Mouse (Mus musculus) heart, postnatal 0 days (tissue): ENCODE results near the gene Prkd1. TPM values are rescaled to one million over a fixed set of nuclear protein-coding genes. Genes with fewer than 3 reads are reported as not detected.

Experiments
- ATAC-seq: fragments of 200-750 bp; cut with Nextera tagmentation; 2 replicates; pipeline ENCODE4 v1.8.0; 2017; ENCODE audit warnings: low read depth, moderate number of reproducible peaks, moderate library complexity; ENCODE audit not compliant: insufficient read depth
- DNase-seq: peaks from one replicate; pipeline ENCODE4 v3.0.0-alpha.2; 2016; ENCODE audit warnings: low spot score
- H3K27ac ChIP-seq: fragments of 300-500 bp; sonication (generic); 2 replicates; pipeline ENCODE4 v1.5.1; 2014; ENCODE audit warnings: low read depth, mild to moderate bottlenecking
- H3K27me3 ChIP-seq: fragments of 300-500 bp; sonication (generic); 2 replicates; pipeline ENCODE4 v1.6.1; 2014; ENCODE audit warnings: low read length, mixed read lengths; ENCODE audit not compliant: control insufficient read depth, insufficient read depth
- H3K36me3 ChIP-seq: fragments of 300-500 bp; sonication (generic); replicated peaks from 2 replicates; pipeline ENCODE4 v1.6.1; 2014; ENCODE audit warnings: low read length, mixed read lengths; ENCODE audit not compliant: control insufficient read depth, insufficient read depth
- H3K4me1 ChIP-seq: fragments of 300-500 bp; sonication (generic); 2 replicates; pipeline ENCODE4 v1.6.1; 2014; ENCODE audit warnings: antibody characterized with exemption; ENCODE audit not compliant: control insufficient read depth, insufficient read depth
- H3K4me2 ChIP-seq: fragments of 300-500 bp; sonication (generic); 2 replicates; pipeline ENCODE4 v1.6.1; 2014; ENCODE audit warnings: low read depth, mild to moderate bottlenecking, low read length, moderate library complexity
- H3K4me3 ChIP-seq: fragments of 300-500 bp; sonication (generic); 2 replicates; pipeline ENCODE4 v1.5.1; 2014; ENCODE audit warnings: low read depth, low read length
- H3K9ac ChIP-seq: fragments of 300-500 bp; sonication (generic); replicated peaks from 2 replicates; pipeline ENCODE4 v1.6.1; 2014; ENCODE audit warnings: low read depth, low read length, mixed read lengths
- H3K9me3 ChIP-seq: fragments of 300-500 bp; sonication (generic); replicated peaks from 2 replicates; pipeline ENCODE4 v1.6.1; 2016; ENCODE audit warnings: low read length; ENCODE audit not compliant: control insufficient read depth
- CTCF ChIP-seq: IDR thresholded peaks from 2 replicates; pipeline ENCODE4 v1.5.1; 2016; ENCODE audit warnings: antibody characterized with exemption, control low read depth, low read depth
- EP300 ChIP-seq: IDR thresholded peaks from 2 replicates; pipeline ENCODE4 v1.6.1; 2016; ENCODE audit warnings: antibody characterized with exemption, low read depth
- WGBS: fragments of 180-500 bp; shearing (Covaris S2); extraction: QIAGEN DNeasy Blood & Tissue Kit; methylation state at CpG from one replicate; pipeline ENCODE4 v1.1.7; 2014; 5-methylcytosine and 5-hydroxymethylcytosine counted together
- polyA plus RNA-seq: library from polyadenylated mRNA; unstranded; fragments of >200 nt; fragmentation: Nextera tagmentation; extraction: Ambion mirVana; gene quantifications from 2 replicates; pipeline ENCODE4 v1.2.1, GENCODE M21; 2015
- total RNA-seq: library from RNA; depleted of rRNA; stranded (reverse); fragments of >200 nt; gene quantifications from 2 replicates; pipeline ENCODE4 v1.2.3, GENCODE M21; 2014; ENCODE audit warnings: low replicate concordance

Gene Prkd1
- total and polyA plus RNA-seq, 2 experiments from 2014 or later = 2.8 to 8.7 TPM

GRCm38 (mm10) chr12:50606703-50607500 lies 42.0 kb downstream of the Prkd1 start:
- Histone ChIP-seq H3K36me3 (no peaks in the 10 kb centered on the region), H3K27ac (no peak overlapping the region), H3K4me3 (no peak overlapping the region), H3K9ac (no peak overlapping the region), H3K9me3 (no peaks in the 10 kb centered on the region), H3K4me1 (no peaks in the 10 kb centered on the region; the same call in 1 of the 2 replicates), H3K4me2 (no peak overlapping the region), H3K27me3 (no peaks in the 10 kb centered on the region)
- no peak for DNase-seq
- no peak for ATAC-seq
- 47% methylated on average over 4 of the region's 4 CpGs for WGBS
- TF ChIP-seq CTCF = no peak
- no peak for TF ChIP-seq EP300

- no peaks in the 10 kb centered on the region for H3K9me3 ChIP-seq
- no peak overlapping the region for H3K9ac ChIP-seq
- WGBS = 92% methylated on average over 1 of the region's 1 CpGs
- DNase-seq (no peak), ATAC-seq (no peak)
- H3K27me3 ChIP-seq = no peaks in the 10 kb centered on the region
- H3K4me2 ChIP-seq = no peak overlapping the region
- H3K27ac ChIP-seq = no peak overlapping the region
- no peak overlapping the region for H3K4me3 ChIP-seq
- H3K4me1 ChIP-seq = no peaks in the 10 kb centered on the region; the same call in 1 of the 2 replicates
- H3K36me3 ChIP-seq = no peaks in the 10 kb centered on the region
- TF ChIP-seq CTCF (no peak), EP300 (no peak)
Measured at GRCm38 (mm10) chr12:50599370-50599769, 49.5 kb downstream of the Prkd1 start.

GRCm38 (mm10) chr12:50598053-50598988 lies 50.6 kb downstream of the Prkd1 start:
- ATAC-seq (0 out of 2 replicates have a peak, but pooled peaks have one; percentile 39), DNase-seq (no peak)
- Histone ChIP-seq H3K4me3 (no peak overlapping the region), H3K9ac (no peak overlapping the region), H3K27ac (no peak overlapping the region), H3K4me1 (no peaks in the 10 kb centered on the region; the same call in 1 of the 2 replicates), H3K36me3 (no peaks in the 10 kb centered on the region), H3K27me3 (no peaks in the 10 kb centered on the region), H3K4me2 (no peak overlapping the region), H3K9me3 (no peaks in the 10 kb centered on the region)
- 34% methylated on average over 9 of the region's 9 CpGs for WGBS
- TF ChIP-seq CTCF (no peak), EP300 (no peak)

- no peak for TF ChIP-seq EP300
- no peak for TF ChIP-seq CTCF
- H3K4me1 ChIP-seq = no peaks in the 10 kb centered on the region; the same call in 1 of the 2 replicates
- H3K9me3 ChIP-seq = no peaks in the 10 kb centered on the region
- no peak overlapping the region for H3K27ac ChIP-seq
- no peaks in the 10 kb centered on the region for H3K36me3 ChIP-seq
- ATAC-seq (no peak), DNase-seq (no peak)
- no peak overlapping the region for H3K4me2 ChIP-seq
- no peak overlapping the region for H3K9ac ChIP-seq
- H3K4me3 ChIP-seq = no peak overlapping the region
- H3K27me3 ChIP-seq = no peaks in the 10 kb centered on the region
- WGBS = 87% methylated on average over 4 of the region's 4 CpGs
Measured at GRCm38 (mm10) chr12:50597467-50597866, 51.4 kb downstream of the Prkd1 start.

- Histone ChIP-seq H3K36me3 (no peaks in the 10 kb centered on the region), H3K27ac (no peak overlapping the region), H3K4me3 (no peak overlapping the region), H3K9ac (no peak overlapping the region), H3K9me3 (no peaks in the 10 kb centered on the region), H3K4me1 (no peaks in the 10 kb centered on the region; the same call in 1 of the 2 replicates), H3K27me3 (no peaks in the 10 kb centered on the region), H3K4me2 (no peak overlapping the region)
- no peak for DNase-seq
- no peak for TF ChIP-seq CTCF
- no peak for TF ChIP-seq EP300
- ATAC-seq = no peak
- 72% methylated on average over 5 of the region's 5 CpGs for WGBS
Measured at GRCm38 (mm10) chr12:50595777-50596176, 53.1 kb downstream of the Prkd1 start.
